Mouse (Mus musculus) adrenal gland, adult 8-10 months (tissue): ENCODE measurements around the gene Col4a3. TPM values are rescaled to one million over a fixed set of nuclear protein-coding genes. Genes with fewer than 3 reads are reported as not detected.
A peak's percentile ranks its signal among the peaks of the same experiment; 100 is the strongest.

Experiments
- DNase-seq: peaks from one replicate; pipeline ENCODE4 v3.0.0; 2022
- total RNA-seq, 4 experiments: library from RNA; stranded (reverse); gene quantifications; 2 replicates each; pipeline ENCODE4 v1.2.4; 2022

The Col4a3 gene
- total RNA-seq, 4 experiments from 2014 or later = 2.0 to 3.9 (median 2.8) TPM

DNA sequence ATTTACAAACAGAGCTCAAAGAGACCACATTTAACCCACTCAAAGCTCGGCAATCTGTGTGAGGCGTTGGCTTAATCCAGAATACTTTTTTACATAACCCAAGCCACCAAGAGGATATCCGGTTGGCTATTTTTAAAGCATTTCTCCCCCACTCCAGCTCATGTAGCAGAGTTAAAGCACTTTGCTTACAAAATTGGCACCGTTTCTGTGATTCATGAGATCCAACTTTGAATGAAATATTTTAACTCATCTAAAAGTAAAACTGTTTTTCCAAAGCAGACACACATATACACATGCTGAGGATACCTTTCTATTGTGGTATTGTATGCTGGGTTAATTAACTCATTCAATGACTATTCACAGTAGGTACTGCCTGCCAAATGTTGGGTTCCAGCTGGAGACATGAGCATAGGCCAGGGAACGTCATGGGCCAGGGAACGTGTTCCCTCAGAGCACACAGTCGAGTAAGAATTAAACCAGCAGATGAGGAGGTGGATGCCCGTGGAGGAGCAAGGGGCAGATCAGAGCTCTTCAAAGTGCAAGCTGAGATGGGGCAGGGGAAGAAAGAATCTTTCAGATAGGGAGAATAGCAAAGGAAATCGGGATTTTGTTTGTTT, 22.0 kb downstream of the Col4a3 start:
- DNase-seq = no peak

- DNase-seq = no peak
These were observed 25.4 kb downstream of the Col4a3 start for GRCm38 (mm10) chr1:82612061-82612660.

DNA sequence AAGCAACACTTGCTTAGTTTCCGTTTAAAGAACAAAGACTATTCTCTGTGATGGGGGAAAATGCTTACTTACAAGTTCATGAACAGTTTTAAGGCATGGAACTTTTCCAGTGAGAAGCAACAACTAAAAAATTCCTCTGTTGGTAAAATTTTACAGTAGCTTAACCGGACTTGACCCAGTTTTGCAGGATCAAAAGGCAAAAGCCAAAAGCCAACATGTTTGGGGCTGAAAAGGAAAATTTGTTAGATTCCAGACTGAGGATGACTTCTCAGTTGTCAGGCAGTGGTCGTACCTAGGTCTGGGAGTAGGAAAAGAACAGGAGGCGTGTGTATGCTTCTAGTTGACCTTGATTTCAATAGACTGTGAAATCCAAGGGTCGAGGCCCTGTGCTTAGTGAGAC, 31.3 kb downstream of the Col4a3 start:
- DNase-seq = no peak

DNA sequence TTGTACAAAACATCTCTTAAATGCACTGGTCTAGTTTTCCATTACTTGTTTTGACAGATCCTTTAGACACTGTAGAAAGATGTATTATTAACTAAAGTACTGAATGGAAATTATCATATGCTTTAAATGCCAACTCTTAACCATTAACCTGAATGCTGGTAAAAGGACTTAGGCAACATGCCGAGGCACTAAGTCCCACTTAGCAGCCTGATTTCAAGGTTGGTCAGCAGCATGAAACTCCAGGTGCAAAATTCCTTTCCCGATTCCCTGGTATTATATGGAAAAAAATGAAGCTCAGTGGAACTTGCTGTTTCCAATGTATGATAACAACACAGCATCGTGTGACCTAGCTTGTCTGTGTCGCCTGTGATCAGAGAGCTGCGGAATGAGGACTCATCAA, 31.9 kb downstream of the Col4a3 start:
- DNase-seq = no peak

GRCm38 (mm10) chr1:82619981-82620380, 33.3 kb downstream of the Col4a3 start:
- no peak for DNase-seq

- no peak for DNase-seq
These were observed 38.2 kb downstream of the Col4a3 start for GRCm38 (mm10) chr1:82624934-82625333.

- no peak for DNase-seq
These were observed 38.8 kb downstream of the Col4a3 start for GRCm38 (mm10) chr1:82625474-82625873.

GRCm38 (mm10) chr1:82627652-82628051, 40.9 kb downstream of the Col4a3 start:
- DNase-seq = no peak

- DNase-seq = no peak
These were observed 42.8 kb downstream of the Col4a3 start for GRCm38 (mm10) chr1:82629495-82629894.

DNA sequence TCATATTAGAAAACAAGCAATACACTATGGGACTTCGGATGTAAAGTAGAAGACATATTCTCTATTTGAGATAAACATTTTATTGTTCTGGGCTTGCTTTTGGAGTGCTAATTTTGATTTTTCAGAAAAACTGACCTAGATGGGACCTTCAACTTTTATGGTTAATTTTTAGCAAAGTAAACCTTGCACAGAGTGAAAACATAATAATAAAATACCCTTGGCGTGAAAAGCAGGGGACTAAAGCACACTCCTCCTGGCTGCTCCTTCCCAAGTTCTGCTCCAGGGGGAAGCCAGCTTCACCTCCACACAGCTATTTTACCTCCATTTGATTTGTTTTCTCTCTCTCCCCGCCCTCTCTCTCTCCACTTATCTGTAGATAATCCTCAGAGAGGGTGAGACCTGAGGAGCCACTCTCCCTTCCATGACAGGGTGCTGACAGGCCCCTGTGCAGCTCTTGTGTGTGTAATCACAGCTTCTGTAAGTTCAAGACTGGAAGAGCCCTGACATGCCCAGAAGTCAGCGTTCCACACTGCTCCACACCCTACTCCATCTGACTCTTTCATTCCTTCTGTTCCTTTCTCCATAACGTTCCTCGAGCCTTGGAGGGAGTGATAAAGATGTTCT, 44.6 kb downstream of the Col4a3 start:
- DNase-seq = no peak

- DNase-seq = peak; percentile 63
These were observed 48.0 kb downstream of the Col4a3 start for GRCm38 (mm10) chr1:82634545-82635253.

- no peak for DNase-seq
These were observed 48.5 kb downstream of the Col4a3 start for GRCm38 (mm10) chr1:82635254-82635620.

GRCm38 (mm10) chr1:82636321-82636720, 49.6 kb downstream of the Col4a3 start:
- peak; percentile 34 for DNase-seq

DNA sequence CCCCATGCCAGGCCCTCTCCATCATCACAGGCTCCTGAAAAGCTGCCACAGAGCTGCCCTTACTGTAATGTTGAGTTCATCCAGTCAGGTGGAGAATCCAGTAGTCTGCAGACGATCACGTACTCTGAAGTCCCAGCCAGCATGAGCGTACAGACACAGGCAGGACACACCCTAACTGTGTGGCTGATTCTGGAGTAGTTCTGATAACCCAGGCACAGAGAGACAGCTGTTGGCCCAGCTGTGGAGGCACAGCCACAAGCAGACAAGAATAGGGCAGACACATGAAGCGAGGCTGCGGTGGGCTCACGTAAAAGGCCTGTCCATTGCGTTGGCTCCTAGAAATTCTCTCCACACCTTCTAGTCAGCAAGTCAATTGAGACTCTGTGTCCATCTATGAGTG, 50.7 kb downstream of the Col4a3 start:
- DNase-seq = no peak

DNA sequence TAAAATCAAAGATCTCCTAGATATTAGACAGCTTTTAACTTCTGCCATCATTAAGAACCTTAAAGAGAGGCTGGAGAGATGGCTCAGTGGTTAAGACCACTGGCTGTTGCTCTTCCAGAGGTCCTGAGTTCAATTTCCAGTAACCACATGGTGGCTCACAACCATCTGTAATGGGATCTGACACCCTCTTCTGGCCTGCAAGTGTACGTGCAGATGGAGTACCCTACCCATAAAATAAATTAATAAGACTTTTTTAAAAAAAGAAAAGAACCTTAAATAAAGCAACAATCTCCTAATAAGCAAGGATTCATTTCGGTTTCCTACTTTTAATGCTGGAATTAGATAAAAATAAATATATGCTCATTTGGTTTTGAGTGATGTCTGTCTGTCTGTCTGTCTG, 51.7 kb downstream of the Col4a3 start:
- DNase-seq = no peak

DNA sequence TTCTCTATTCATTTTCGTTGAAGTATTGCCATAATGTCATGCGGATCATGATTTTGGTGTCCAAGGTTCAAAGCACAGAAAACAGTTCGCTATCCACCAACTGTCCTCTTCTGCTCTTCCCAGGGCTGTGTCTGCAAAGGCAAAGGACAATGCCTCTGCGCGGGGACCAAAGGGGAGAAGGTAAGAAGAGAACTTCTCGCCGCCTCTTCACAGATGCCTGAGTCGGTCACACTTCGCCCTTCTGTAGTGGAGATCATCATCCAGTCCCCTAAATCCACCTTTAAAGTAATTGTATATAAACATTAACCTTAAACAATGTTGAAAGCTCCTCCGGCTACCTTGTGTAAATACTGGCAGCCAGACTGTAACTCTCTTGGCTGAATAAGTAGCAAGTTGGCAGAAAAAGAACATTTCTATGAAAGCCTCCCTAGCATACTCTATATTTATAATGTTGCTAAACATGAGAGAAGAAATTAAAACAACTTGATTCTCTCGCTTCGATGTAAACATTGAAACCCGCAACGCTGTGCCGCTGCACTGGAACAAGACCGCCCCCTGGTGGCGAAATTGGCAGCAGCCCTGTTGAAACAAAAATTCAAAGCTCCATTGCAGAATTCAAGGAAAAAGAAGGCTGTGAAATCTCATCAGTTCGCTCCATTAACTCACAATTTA, 54.7 kb downstream of the Col4a3 start:
- DNase-seq = peak; percentile 11

DNA sequence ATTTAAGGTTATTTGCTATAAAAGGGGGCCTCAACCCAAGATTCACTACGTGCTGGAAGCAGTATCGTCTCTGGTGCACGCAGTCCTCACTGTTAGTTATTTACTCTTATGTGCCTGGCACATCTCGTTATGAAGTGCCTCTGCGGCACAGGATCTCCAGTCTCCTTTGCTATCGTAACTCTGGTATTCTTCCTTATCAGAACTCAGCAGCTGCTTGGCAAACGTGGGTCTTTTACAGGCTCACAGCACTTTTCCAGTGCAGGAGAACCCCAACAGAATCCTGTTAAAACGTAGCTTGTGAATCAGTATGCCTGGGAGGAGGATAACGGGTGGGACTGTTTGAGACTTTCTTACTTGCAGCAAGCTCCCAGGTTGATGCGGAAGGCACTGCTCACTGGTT, 61.3 kb downstream of the Col4a3 start:
- DNase-seq = no peak

- DNase-seq = no peak
These were observed 64.1 kb downstream of the Col4a3 start for GRCm38 (mm10) chr1:82650868-82651267.

DNA sequence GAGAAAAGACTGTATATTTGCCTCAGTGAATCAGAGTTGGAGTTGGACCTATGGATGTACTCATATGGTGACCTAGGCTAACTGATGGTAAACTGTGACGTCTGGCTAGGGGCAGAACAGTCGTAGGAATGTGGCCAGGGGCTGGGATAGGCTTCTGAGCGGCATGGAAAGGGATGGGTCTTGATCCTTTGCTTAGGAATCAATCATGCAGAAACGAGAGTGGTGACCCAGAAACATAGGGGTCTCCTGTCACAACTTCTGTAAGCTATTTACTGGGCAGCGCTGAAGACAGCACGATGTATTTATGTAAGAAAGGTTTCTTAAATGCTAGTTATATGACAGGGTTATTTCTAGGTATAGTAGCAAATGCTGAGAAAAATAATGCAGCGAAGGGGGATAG, 67.3 kb downstream of the Col4a3 start:
- DNase-seq = no peak

DNA sequence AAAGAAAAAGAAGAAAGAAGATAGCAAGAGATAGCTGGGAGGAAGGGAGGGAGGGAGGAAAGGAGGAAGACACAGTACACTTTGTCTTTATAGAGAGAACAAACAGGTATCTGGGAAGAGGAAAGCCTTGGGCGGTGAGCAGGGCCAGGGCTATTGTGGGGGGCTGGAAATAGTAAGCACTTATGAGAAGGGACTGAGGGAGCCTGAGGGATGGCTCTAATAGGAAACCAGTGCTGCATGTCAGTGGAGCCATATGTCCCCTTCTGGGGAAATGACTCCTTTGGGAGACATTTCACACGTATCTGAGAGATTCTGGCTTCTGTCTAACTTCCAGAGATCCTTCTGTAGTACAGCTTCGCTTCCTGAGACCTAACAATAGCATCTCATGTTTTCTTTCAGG, 69.7 kb downstream of the Col4a3 start:
- no peak for DNase-seq

DNA sequence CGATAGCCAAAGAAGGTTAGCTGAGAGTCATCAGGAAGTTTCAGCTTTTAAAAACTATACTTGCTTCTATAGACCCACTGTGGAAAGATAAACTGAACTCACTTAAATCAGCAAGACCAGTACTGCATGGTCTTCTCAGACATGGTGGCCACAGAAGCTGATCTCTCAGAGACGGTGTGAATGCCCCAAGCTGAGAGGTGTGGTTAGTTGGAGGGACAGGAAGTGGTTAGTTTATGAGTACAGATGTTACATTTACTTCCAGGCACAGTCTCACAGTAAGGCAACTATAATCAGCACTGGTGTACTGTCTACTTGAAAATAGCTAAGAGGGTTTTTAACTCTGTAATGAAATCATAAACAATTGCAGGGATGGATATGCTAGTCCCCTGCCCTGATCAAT, 75.5 kb downstream of the Col4a3 start:
- DNase-seq = no peak

DNA sequence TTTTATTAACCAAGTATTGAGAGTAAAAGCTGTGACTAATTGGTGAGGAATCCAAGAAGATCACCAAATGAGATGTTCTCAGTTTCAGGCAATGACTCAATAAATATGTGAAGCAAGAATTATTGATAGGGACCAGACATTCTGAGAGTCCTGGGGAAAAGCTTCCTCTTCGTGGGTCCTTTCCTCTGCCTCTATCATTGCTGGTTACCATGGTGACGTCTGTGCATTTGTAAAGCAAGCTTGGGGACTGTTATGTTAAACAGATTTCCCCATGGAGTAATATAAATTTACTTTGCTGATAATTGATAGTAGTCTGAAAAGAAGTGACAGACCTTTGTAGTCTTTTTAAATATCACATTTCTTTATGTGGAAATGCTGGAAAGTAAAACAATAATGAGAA, 76.8 kb downstream of the Col4a3 start:
- DNase-seq = no peak

DNA sequence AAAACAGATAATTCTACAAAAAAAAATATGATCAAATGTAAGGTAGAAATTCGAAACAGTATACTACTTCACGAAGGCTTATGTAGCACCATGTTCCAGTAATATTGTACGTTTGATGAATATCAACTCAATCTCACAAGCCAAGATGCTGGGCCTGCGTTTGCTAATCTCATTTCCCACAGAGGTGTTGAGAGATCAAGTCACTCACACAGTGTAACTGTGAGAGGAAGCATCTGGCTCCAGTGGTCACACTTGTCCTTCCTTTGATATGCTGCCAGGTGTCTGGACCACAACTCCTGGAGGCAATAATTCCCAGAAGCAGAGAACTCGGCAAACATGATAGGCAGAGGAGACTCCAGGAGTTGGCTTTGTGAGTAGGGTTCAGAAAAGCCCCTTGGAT, 99.6 kb downstream of the Col4a3 start:
- no peak for DNase-seq
